Mouse (Mus musculus) hindbrain, embryonic 16.5 days (tissue): ENCODE data around the gene Nceh1. TPM values are rescaled to one million over a fixed set of nuclear protein-coding genes. Genes with fewer than 3 reads are reported as not detected.

ENCODE experiments used
- ATAC-seq: fragments of 200-750 bp; cut with Nextera tagmentation; 2 replicates; pipeline ENCODE4 v1.8.0; 2017; ENCODE audit warnings: moderate TSS enrichment, moderate library complexity
- H3K27ac ChIP-seq: fragments of 300-500 bp; sonication (generic); 2 replicates; pipeline ENCODE4 v1.5.1; 2014; ENCODE audit warnings: low read depth, mild to moderate bottlenecking, control low read depth, low read length, moderate library complexity
- H3K27me3 ChIP-seq: fragments of 300-500 bp; sonication (generic); replicated peaks from 2 replicates; pipeline ENCODE4 v1.6.1; 2014; ENCODE audit warnings: low read length; ENCODE audit not compliant: control insufficient read depth, insufficient read depth
- H3K36me3 ChIP-seq: fragments of 300-500 bp; sonication (generic); 2 replicates; pipeline ENCODE4 v1.6.1; 2014; ENCODE audit warnings: mild to moderate bottlenecking, low read length, moderate library complexity, mixed read lengths; ENCODE audit not compliant: control insufficient read depth, insufficient read depth
- H3K4me1 ChIP-seq: fragments of 300-500 bp; sonication (generic); 2 replicates; pipeline ENCODE4 v1.6.1; 2014; ENCODE audit warnings: low read depth, low read length; ENCODE audit not compliant: control insufficient read depth, insufficient read depth
- H3K4me2 ChIP-seq: fragments of 300-500 bp; sonication (generic); 2 replicates; pipeline ENCODE4 v1.6.1; 2014; ENCODE audit warnings: mild to moderate bottlenecking, low read length, control low read depth, moderate library complexity
- H3K4me3 ChIP-seq: fragments of 300-500 bp; sonication (generic); 2 replicates; pipeline ENCODE4 v1.5.1; 2014; ENCODE audit warnings: mild to moderate bottlenecking, low read length, control low read depth, moderate library complexity
- H3K9ac ChIP-seq: fragments of 300-500 bp; sonication (generic); 2 replicates; pipeline ENCODE4 v1.6.1; 2014; ENCODE audit warnings: low read depth, mild to moderate bottlenecking, control low read depth, low read length, moderate library complexity
- H3K9me3 ChIP-seq: fragments of 300-500 bp; sonication (generic); 2 replicates; pipeline ENCODE4 v1.6.1; 2014; ENCODE audit warnings: mild to moderate bottlenecking, low read length, moderate library complexity; ENCODE audit not compliant: control insufficient read depth
- WGBS: fragments of 180-500 bp; shearing (Covaris S2); extraction: QIAGEN DNeasy Blood & Tissue Kit; methylation state at CpG from one replicate; pipeline ENCODE4 v1.1.7; 2014; 5-methylcytosine and 5-hydroxymethylcytosine counted together
- polyA plus RNA-seq: library from polyadenylated mRNA; unstranded; fragments of >200 nt; fragmentation: Nextera tagmentation; extraction: Ambion mirVana; gene quantifications from 2 replicates; pipeline ENCODE4 v1.2.1, GENCODE M21; 2015

Gene Nceh1
- polyA plus RNA-seq, 1 experiment from 2014 or later = 25.1 TPM

GRCm38 (mm10) chr3:27237226-27237625, 54.5 kb downstream of the Nceh1 start:
- no peak overlapping the region for H3K4me3 ChIP-seq
- no peaks in the 10 kb centered on the region for H3K4me1 ChIP-seq
- peak; percentile 64; the same call in 1 of the 2 replicates for ATAC-seq
- 17% methylated on average over 2 of the region's 2 CpGs for WGBS
- H3K9ac ChIP-seq = no peak overlapping the region
- peaks cover 3% of the 10 kb centered on the region for H3K36me3 ChIP-seq
- H3K27ac ChIP-seq = no peak overlapping the region
- H3K27me3 ChIP-seq = no peaks in the 10 kb centered on the region
- H3K9me3 ChIP-seq = no peaks in the 10 kb centered on the region
- no peak overlapping the region for H3K4me2 ChIP-seq

GRCm38 (mm10) chr3:27238563-27238962, 55.8 kb downstream of the Nceh1 start:
- ATAC-seq = no peak
- H3K9ac ChIP-seq = no peak overlapping the region
- no peaks in the 10 kb centered on the region for H3K4me1 ChIP-seq
- no peak overlapping the region for H3K4me3 ChIP-seq
- H3K36me3 ChIP-seq = peaks cover 3% of the 10 kb centered on the region
- 85% methylated on average over 5 of the region's 5 CpGs for WGBS
- H3K4me2 ChIP-seq = no peak overlapping the region
- H3K9me3 ChIP-seq = no peaks in the 10 kb centered on the region
- no peaks in the 10 kb centered on the region for H3K27me3 ChIP-seq
- H3K27ac ChIP-seq = no peak overlapping the region

- Histone ChIP-seq H3K4me1 (no peaks in the 10 kb centered on the region), H3K4me3 (no peak overlapping the region), H3K36me3 (peaks cover 3% of the 10 kb centered on the region), H3K4me2 (no peak overlapping the region), H3K9me3 (no peaks in the 10 kb centered on the region), H3K27ac (no peak overlapping the region), H3K27me3 (no peaks in the 10 kb centered on the region), H3K9ac (no peak overlapping the region)
- 94% methylated on average over 16 of the region's 16 CpGs for WGBS
- ATAC-seq = no peak
These were observed 56.8 kb downstream of the Nceh1 start for GRCm38 (mm10) chr3:27239568-27239967.

GRCm38 (mm10) chr3:27241864-27242263, 59.1 kb downstream of the Nceh1 start:
- Histone ChIP-seq H3K27ac (no peak overlapping the region), H3K9me3 (no peaks in the 10 kb centered on the region), H3K4me3 (no peak overlapping the region), H3K4me1 (no peaks in the 10 kb centered on the region), H3K36me3 (peaks cover 3% of the 10 kb centered on the region), H3K27me3 (no peaks in the 10 kb centered on the region), H3K4me2 (no peak overlapping the region), H3K9ac (no peak overlapping the region)
- WGBS = 96% methylated on average over 9 of the region's 9 CpGs
- ATAC-seq = no peak

GRCm38 (mm10) chr3:27246166-27246565, 63.4 kb downstream of the Nceh1 start:
- H3K4me2 ChIP-seq = no peak overlapping the region
- 91% methylated on average over 2 of the region's 2 CpGs for WGBS

GRCm38 (mm10) chr3:27247785-27248184, 65.0 kb downstream of the Nceh1 start:
- no peaks in the 10 kb centered on the region for H3K36me3 ChIP-seq
- no peak for ATAC-seq
- no peaks in the 10 kb centered on the region for H3K27me3 ChIP-seq
- H3K4me2 ChIP-seq = no peak overlapping the region
- no peak overlapping the region for H3K9ac ChIP-seq
- no peaks in the 10 kb centered on the region for H3K4me1 ChIP-seq
- 79% methylated on average over 1 of the region's 1 CpGs for WGBS
- no peaks in the 10 kb centered on the region for H3K9me3 ChIP-seq
- no peak overlapping the region for H3K27ac ChIP-seq
- no peak overlapping the region for H3K4me3 ChIP-seq

More at GRCm38 (mm10) chr3:27246166-27246565, 63.4 kb downstream of the Nceh1 start:
- Histone ChIP-seq H3K9ac (no peak overlapping the region), H3K27me3 (no peaks in the 10 kb centered on the region), H3K4me3 (no peak overlapping the region), H3K9me3 (no peaks in the 10 kb centered on the region), H3K4me1 (no peaks in the 10 kb centered on the region), H3K27ac (no peak overlapping the region), H3K36me3 (peaks cover 3% of the 10 kb centered on the region)
- ATAC-seq = no peak

GRCm38 (mm10) chr3:27249030-27249429, 66.3 kb downstream of the Nceh1 start:
- no peak overlapping the region for H3K27ac ChIP-seq
- H3K4me2 ChIP-seq = no peak overlapping the region
- H3K36me3 ChIP-seq = no peaks in the 10 kb centered on the region
- H3K9ac ChIP-seq = no peak overlapping the region
- no peaks in the 10 kb centered on the region for H3K27me3 ChIP-seq
- no peak overlapping the region for H3K4me3 ChIP-seq
- ATAC-seq = no peak
- H3K4me1 ChIP-seq = no peaks in the 10 kb centered on the region
- no peaks in the 10 kb centered on the region for H3K9me3 ChIP-seq
- 85% methylated on average over 9 of the region's 9 CpGs for WGBS

GRCm38 (mm10) chr3:27250936-27251335, 68.2 kb downstream of the Nceh1 start:
- WGBS = 48% methylated on average over 7 of the region's 7 CpGs
- H3K9ac ChIP-seq = no peak overlapping the region
- H3K4me2 ChIP-seq = no peak overlapping the region
- no peaks in the 10 kb centered on the region for H3K27me3 ChIP-seq
- no peak overlapping the region for H3K27ac ChIP-seq
- no peak overlapping the region for H3K4me3 ChIP-seq
- no peak for ATAC-seq
- no peaks in the 10 kb centered on the region for H3K9me3 ChIP-seq
- H3K36me3 ChIP-seq = no peaks in the 10 kb centered on the region
- H3K4me1 ChIP-seq = no peaks in the 10 kb centered on the region

GRCm38 (mm10) chr3:27258461-27258860, 75.7 kb downstream of the Nceh1 start:
- WGBS = 93% methylated on average over 10 of the region's 10 CpGs
- Histone ChIP-seq H3K4me2 (no peak overlapping the region), H3K27ac (no peak overlapping the region), H3K4me3 (no peak overlapping the region), H3K36me3 (no peaks in the 10 kb centered on the region), H3K9me3 (no peaks in the 10 kb centered on the region), H3K4me1 (no peaks in the 10 kb centered on the region), H3K27me3 (no peaks in the 10 kb centered on the region), H3K9ac (no peak overlapping the region)
- no peak for ATAC-seq

GRCm38 (mm10) chr3:27260393-27260792, 77.6 kb downstream of the Nceh1 start:
- H3K9ac ChIP-seq = no peak overlapping the region
- no peak overlapping the region for H3K27ac ChIP-seq
- no peak for ATAC-seq
- H3K27me3 ChIP-seq = no peaks in the 10 kb centered on the region
- H3K4me3 ChIP-seq = no peak overlapping the region
- no peaks in the 10 kb centered on the region for H3K9me3 ChIP-seq
- H3K4me1 ChIP-seq = no peaks in the 10 kb centered on the region
- WGBS = 100% methylated on average over 2 of the region's 2 CpGs
- no peak overlapping the region for H3K4me2 ChIP-seq
- no peaks in the 10 kb centered on the region for H3K36me3 ChIP-seq
